Mouse (Mus musculus): Measurements from ENCODE around the gene Banf2. TPM values are rescaled to one million over a fixed set of nuclear protein-coding genes. Genes with fewer than 3 reads are reported as not detected.
A peak's percentile ranks its signal among the peaks of the same experiment; 100 is the strongest.

Gene Banf2
- polyA plus RNA-seq, 1 experiment from 2014 or later = not detected

DNA sequence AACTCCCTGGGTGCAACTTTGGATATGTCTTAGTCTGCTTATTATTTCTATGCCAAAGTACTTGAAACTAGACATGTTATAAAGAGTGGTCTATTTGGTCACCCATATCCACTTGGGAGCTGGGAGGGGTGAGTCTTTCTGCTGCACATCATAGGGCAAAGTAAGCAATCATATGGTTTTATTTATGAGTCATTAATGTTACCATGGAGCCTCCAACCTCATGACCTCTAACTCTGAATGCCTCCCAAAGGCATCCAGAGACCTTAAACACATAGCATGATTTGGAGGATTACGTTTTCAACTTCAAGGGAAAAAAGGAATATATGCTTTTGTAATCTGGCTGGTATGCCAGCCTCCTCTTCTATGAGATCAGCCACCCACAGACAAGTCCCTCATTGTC lies 61.9 kb downstream of the Banf2 start:
- DNase-seq = no peak
- 59% methylated on average over 1 of the region's 1 CpGs for WGBS

DNA sequence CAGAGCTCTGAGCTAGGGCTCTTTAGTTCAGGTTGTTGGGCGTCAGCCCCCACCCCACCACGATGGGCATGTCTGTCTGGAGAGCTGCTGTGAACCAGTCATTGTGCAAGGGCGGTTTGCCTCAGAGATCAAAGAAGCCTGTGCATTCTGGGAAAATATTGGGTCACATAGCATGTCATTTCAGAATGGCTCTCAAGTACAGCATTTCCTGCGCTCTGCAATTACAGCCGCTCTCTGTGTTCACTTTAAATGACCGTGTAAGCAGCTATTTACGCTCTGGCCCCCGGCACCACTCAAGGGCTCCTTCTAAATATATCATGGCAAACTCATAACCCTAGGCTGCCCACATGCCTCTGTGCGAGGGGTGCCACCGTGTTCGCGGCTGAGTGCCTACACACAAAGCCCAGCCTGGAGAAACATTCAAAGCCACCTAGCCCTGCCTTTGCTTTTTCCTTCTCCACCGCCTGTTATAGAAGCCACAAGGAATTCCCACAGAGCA lies 68.7 kb downstream of the Banf2 start:
- Histone ChIP-seq H3K9ac (replicated peaks; ENCODE audit: low read length) (no peak overlapping the region), H3K27ac (replicated peaks; ENCODE audit: low read depth, low read length) (peak overlapping the region; percentile 32; the same call in 1 of the 2 replicates), H3K4me2 (ENCODE audit: low read length) (no peak overlapping the region; the same call in 1 of the 2 replicates), H3K27me3 (ENCODE audit: control insufficient read depth, insufficient read depth, low read length) (no peaks in the 10 kb centered on the region), H3K36me3 (ENCODE audit: control insufficient read depth, insufficient read depth, low read length) (no peaks in the 10 kb centered on the region), H3K4me1 (ENCODE audit: control insufficient read depth, insufficient read depth, low read length) (0 out of 2 replicates have a peak, but pooled peaks cover 3% of the 10 kb centered on the region), H3K9me3 (ENCODE audit: control insufficient read depth, low read length) (no peaks in the 10 kb centered on the region), H3K4me3 (replicated peaks; ENCODE audit: low read depth, low read length) (no peak overlapping the region)
- DNase-seq (peak; percentile 44), ATAC-seq (ENCODE audit: low FRiP score, low TSS enrichment) (no peak)
- WGBS = 25% methylated on average over 13 of the region's 13 CpGs

More for the DNA sequence above, 61.9 kb downstream of the Banf2 start:
- ATAC-seq (ENCODE audit: low FRiP score, low TSS enrichment) = no peak
- Histone ChIP-seq H3K9me3 (ENCODE audit: control insufficient read depth, low read length) (no peaks in the 10 kb centered on the region), H3K9ac (replicated peaks; ENCODE audit: low read length) (no peak overlapping the region), H3K27me3 (ENCODE audit: control insufficient read depth, insufficient read depth, low read length) (no peaks in the 10 kb centered on the region), H3K36me3 (ENCODE audit: control insufficient read depth, insufficient read depth, low read length) (no peaks in the 10 kb centered on the region), H3K27ac (replicated peaks; ENCODE audit: low read depth, low read length) (no peak overlapping the region), H3K4me1 (ENCODE audit: control insufficient read depth, insufficient read depth, low read length) (no peaks in the 10 kb centered on the region), H3K4me3 (replicated peaks; ENCODE audit: low read depth, low read length) (no peak overlapping the region), H3K4me2 (ENCODE audit: low read length) (no peak overlapping the region)

DNA sequence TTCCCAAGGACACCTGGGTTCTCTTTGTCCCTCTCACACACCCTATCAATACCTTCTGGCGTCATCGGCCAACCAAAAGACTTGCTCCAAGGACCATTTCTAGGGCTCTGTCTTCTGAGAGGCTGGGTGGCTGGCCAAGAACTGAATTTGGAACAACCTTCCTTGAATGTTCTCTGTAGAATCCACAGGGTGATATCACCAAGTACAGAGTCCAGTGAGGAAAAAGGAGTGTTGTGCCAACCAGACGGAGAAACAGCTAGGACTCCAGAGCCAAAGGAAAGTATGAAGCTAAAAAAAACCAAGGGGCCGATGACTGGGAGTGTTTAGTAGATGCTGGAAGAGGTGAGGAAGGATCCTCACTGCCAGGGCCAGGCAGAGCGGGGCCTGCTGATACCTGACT lies 74.5 kb downstream of the Banf2 start:
- Histone ChIP-seq H3K4me2 (ENCODE audit: low read length) (no peak overlapping the region), H3K27ac (replicated peaks; ENCODE audit: low read depth, low read length) (no peak overlapping the region), H3K4me1 (ENCODE audit: control insufficient read depth, insufficient read depth, low read length) (no peaks in the 10 kb centered on the region), H3K9me3 (ENCODE audit: control insufficient read depth, low read length) (no peaks in the 10 kb centered on the region), H3K9ac (replicated peaks; ENCODE audit: low read length) (no peak overlapping the region), H3K4me3 (replicated peaks; ENCODE audit: low read depth, low read length) (no peak overlapping the region), H3K36me3 (ENCODE audit: control insufficient read depth, insufficient read depth, low read length) (no peaks in the 10 kb centered on the region), H3K27me3 (ENCODE audit: control insufficient read depth, insufficient read depth, low read length) (no peaks in the 10 kb centered on the region)
- DNase-seq = no peak
- no peak for ATAC-seq (ENCODE audit: low FRiP score, low TSS enrichment)
- WGBS = 92% methylated on average over 5 of the region's 5 CpGs

DNA sequence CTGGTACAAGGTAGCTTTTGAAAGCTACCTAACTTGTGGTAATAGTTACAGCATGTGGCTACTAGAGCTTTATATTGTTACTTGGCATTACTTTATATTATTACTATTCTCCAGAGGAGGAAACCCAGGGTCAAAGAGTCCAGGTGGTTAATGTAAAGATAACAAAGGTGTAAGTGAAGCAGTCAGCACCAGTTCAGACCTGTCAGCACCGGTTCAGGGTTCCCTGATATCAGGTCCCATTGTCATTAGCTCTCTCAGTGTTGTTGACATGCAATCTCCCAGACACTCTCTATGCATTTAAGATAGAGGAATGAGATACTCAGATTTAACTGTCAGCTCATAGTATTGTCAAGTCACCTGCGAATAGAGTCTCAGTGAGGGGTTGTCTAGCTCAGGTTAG lies 75.0 kb downstream of the Banf2 start:
- Histone ChIP-seq H3K4me2 (ENCODE audit: low read length) (no peak overlapping the region), H3K4me1 (ENCODE audit: control insufficient read depth, insufficient read depth, low read length) (no peaks in the 10 kb centered on the region), H3K9me3 (ENCODE audit: control insufficient read depth, low read length) (no peaks in the 10 kb centered on the region), H3K27me3 (ENCODE audit: control insufficient read depth, insufficient read depth, low read length) (no peaks in the 10 kb centered on the region), H3K4me3 (replicated peaks; ENCODE audit: low read depth, low read length) (no peak overlapping the region), H3K9ac (replicated peaks; ENCODE audit: low read length) (no peak overlapping the region), H3K36me3 (ENCODE audit: control insufficient read depth, insufficient read depth, low read length) (no peaks in the 10 kb centered on the region), H3K27ac (replicated peaks; ENCODE audit: low read depth, low read length) (no peak overlapping the region)
- DNase-seq (no peak), ATAC-seq (ENCODE audit: low FRiP score, low TSS enrichment) (no peak)
- WGBS = 84% methylated on average over 2 of the region's 2 CpGs

DNA sequence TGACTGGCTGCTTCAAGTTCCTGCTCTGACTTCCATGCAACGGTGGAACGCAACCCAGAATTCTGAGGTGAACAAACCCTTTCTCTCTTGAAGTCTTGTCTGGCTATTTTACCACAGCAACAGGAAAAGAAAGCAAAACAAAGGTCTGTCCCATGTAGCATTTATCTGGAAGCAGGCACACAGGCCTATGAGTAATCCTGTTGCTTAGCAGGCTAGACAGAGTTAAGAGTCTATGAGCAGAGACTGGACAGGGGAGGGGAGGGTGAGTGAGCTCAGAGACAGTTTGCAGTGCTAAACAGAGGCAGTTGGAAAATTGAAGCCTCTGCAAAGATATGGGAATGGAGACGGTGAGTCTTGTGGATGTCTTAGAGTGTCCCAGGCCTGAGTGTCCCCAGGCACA lies 75.5 kb downstream of the Banf2 start:
- ATAC-seq (ENCODE audit: low FRiP score, low TSS enrichment) = no peak
- no peak overlapping the region for H3K4me3 ChIP-seq (replicated peaks; ENCODE audit: low read depth, low read length)
- H3K27ac ChIP-seq (replicated peaks; ENCODE audit: low read depth, low read length) = no peak overlapping the region
- no peaks in the 10 kb centered on the region for H3K36me3 ChIP-seq (ENCODE audit: control insufficient read depth, insufficient read depth, low read length)
- no peak overlapping the region for H3K4me2 ChIP-seq (ENCODE audit: low read length)
- H3K4me1 ChIP-seq (ENCODE audit: control insufficient read depth, insufficient read depth, low read length) = no peaks in the 10 kb centered on the region
- H3K9me3 ChIP-seq (ENCODE audit: control insufficient read depth, low read length) = no peaks in the 10 kb centered on the region
- H3K27me3 ChIP-seq (ENCODE audit: control insufficient read depth, insufficient read depth, low read length) = no peaks in the 10 kb centered on the region
- WGBS = 81% methylated on average over 3 of the region's 3 CpGs
- no peak overlapping the region for H3K9ac ChIP-seq (replicated peaks; ENCODE audit: low read length)
- DNase-seq = no peak

DNA sequence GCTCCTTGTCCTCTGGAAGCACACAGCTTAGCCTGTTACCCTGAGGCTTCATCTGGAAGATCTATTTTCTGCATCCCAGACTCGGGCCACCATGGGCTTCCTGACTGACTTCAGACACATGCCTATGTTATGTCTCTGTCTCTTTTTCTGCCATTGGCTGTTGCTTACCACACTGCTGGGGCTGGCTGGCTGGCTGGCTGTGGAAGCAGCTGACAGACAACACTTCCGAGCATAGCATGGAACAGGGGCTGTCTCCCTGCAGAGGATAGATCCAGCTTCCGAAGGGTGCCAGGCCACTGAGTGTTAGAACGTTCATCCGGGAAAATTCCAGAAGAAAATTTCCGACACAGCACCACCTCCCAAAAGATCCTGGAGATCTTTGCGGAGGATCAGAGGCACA lies 79.1 kb downstream of the Banf2 start:
- DNase-seq = no peak
- H3K9ac ChIP-seq (replicated peaks; ENCODE audit: low read length) = no peak overlapping the region
- H3K36me3 ChIP-seq (ENCODE audit: control insufficient read depth, insufficient read depth, low read length) = no peaks in the 10 kb centered on the region
- no peaks in the 10 kb centered on the region for H3K9me3 ChIP-seq (ENCODE audit: control insufficient read depth, low read length)
- H3K4me3 ChIP-seq (replicated peaks; ENCODE audit: low read depth, low read length) = no peak overlapping the region
- no peak overlapping the region for H3K4me2 ChIP-seq (ENCODE audit: low read length)
- no peak overlapping the region for H3K27ac ChIP-seq (replicated peaks; ENCODE audit: low read depth, low read length)
- no peak for ATAC-seq (ENCODE audit: low FRiP score, low TSS enrichment)
- WGBS = 68% methylated on average over 7 of the region's 7 CpGs
- no peaks in the 10 kb centered on the region for H3K4me1 ChIP-seq (ENCODE audit: control insufficient read depth, insufficient read depth, low read length)
- H3K27me3 ChIP-seq (ENCODE audit: control insufficient read depth, insufficient read depth, low read length) = no peaks in the 10 kb centered on the region

DNA sequence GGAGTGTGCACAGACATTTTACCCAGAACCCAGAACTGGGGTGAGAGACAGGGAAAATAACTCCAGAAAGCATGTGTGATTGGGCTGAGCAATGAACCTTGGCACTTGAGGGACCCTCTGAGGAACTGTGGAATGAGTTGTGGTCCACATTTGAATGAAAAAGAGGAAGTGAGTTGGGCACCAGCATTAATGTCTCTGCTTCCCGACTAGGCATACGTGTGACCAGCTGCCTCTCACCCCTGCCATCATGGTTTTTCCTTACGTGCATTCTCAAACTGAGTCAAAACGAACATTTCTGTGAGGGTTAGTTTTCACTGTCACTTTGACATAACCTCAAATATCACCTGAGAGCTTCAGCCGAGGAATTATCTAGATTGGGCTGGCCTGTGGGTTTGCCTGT lies 79.8 kb downstream of the Banf2 start:
- no peak overlapping the region for H3K4me2 ChIP-seq (ENCODE audit: low read length)
- H3K36me3 ChIP-seq (ENCODE audit: control insufficient read depth, insufficient read depth, low read length) = no peaks in the 10 kb centered on the region
- WGBS = 91% methylated on average over 5 of the region's 5 CpGs
- H3K27ac ChIP-seq (replicated peaks; ENCODE audit: low read depth, low read length) = no peak overlapping the region
- DNase-seq (no peak), ATAC-seq (ENCODE audit: low FRiP score, low TSS enrichment) (no peak)
- no peaks in the 10 kb centered on the region for H3K27me3 ChIP-seq (ENCODE audit: control insufficient read depth, insufficient read depth, low read length)
- H3K9ac ChIP-seq (replicated peaks; ENCODE audit: low read length) = no peak overlapping the region
- H3K4me1 ChIP-seq (ENCODE audit: control insufficient read depth, insufficient read depth, low read length) = no peaks in the 10 kb centered on the region
- no peak overlapping the region for H3K4me3 ChIP-seq (replicated peaks; ENCODE audit: low read depth, low read length)
- H3K9me3 ChIP-seq (ENCODE audit: control insufficient read depth, low read length) = no peaks in the 10 kb centered on the region

DNA sequence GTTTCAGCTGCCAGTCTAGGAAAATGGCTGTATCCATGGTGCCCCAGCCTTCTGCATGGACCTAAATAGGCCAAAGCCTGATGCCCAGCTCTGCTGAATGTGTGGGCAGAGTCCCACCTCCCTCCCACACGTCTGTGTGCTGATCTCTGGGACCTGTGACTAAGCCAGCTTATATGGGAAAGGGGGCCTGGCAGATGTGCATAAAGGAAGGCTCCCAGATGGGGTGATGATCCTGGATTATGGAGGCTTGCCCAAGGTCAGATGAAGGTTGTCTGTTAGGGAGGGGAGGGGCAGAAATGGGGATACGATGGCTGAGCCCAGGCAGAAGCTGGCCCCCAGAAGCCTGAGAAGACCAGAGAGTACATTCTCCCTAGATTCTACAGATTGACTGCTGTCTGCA lies 85.2 kb downstream of the Banf2 start:
- WGBS = 59% methylated on average over 2 of the region's 2 CpGs
- ATAC-seq (ENCODE audit: low FRiP score, low TSS enrichment) = no peak
- DNase-seq = no peak
- Histone ChIP-seq H3K27ac (replicated peaks; ENCODE audit: low read depth, low read length) (no peak overlapping the region), H3K4me2 (ENCODE audit: low read length) (no peak overlapping the region), H3K36me3 (ENCODE audit: control insufficient read depth, insufficient read depth, low read length) (no peaks in the 10 kb centered on the region), H3K27me3 (ENCODE audit: control insufficient read depth, insufficient read depth, low read length) (no peaks in the 10 kb centered on the region), H3K4me3 (replicated peaks; ENCODE audit: low read depth, low read length) (no peak overlapping the region), H3K9me3 (ENCODE audit: control insufficient read depth, low read length) (no peaks in the 10 kb centered on the region), H3K9ac (replicated peaks; ENCODE audit: low read length) (no peak overlapping the region), H3K4me1 (ENCODE audit: control insufficient read depth, insufficient read depth, low read length) (no peaks in the 10 kb centered on the region)

DNA sequence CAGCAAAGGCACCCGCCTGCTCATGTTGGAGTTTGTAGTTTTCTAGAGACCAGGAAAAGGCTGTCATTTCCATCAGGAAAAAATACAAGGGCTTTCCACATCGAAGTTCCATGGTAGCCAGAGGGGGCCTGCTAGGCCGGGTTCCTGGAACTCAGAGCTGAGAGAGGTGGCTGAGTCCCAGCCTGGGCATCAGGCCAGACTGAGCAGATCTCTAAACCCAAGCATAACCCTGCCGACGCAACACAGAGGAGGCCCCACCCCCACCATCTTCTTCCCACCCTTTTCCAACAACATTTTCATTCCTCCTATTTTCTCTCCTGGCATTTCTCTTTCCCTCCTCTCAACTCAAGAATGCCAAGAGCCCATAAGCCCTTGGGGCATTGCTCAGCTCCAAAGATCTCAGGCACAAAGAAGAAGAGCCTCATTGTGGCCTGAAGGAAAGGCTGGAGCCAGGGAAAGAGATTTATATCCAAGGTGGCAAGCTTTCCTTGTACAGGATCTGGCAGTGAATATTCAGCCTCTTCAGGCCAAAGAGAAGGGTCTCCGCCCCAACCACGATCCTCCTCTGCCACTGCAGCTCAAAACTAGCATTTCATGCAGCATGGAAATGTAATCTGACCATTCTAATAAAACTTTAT lies 87.4 kb downstream of the Banf2 start:
- ATAC-seq (ENCODE audit: low FRiP score, low TSS enrichment) = no peak
- 80% methylated on average over 7 of the region's 7 CpGs for WGBS

More for the DNA sequence above, 87.4 kb downstream of the Banf2 start:
- no peaks in the 10 kb centered on the region for H3K9me3 ChIP-seq (ENCODE audit: control insufficient read depth, low read length)
- H3K4me3 ChIP-seq (replicated peaks; ENCODE audit: low read depth, low read length) = no peak overlapping the region
- no peaks in the 10 kb centered on the region for H3K27me3 ChIP-seq (ENCODE audit: control insufficient read depth, insufficient read depth, low read length)
- DNase-seq = no peak
- no peak overlapping the region for H3K4me2 ChIP-seq (ENCODE audit: low read length)
- H3K27ac ChIP-seq (replicated peaks; ENCODE audit: low read depth, low read length) = no peak overlapping the region
- no peaks in the 10 kb centered on the region for H3K4me1 ChIP-seq (ENCODE audit: control insufficient read depth, insufficient read depth, low read length)
- no peaks in the 10 kb centered on the region for H3K36me3 ChIP-seq (ENCODE audit: control insufficient read depth, insufficient read depth, low read length)
- H3K9ac ChIP-seq (replicated peaks; ENCODE audit: low read length) = no peak overlapping the region
